Mouse (Mus musculus) bone marrow macrophage, adult 2 months (primary cell): ENCODE data around the gene Mkln1.

Source experiments
- CTCF ChIP-seq: IDR thresholded peaks from 2 replicates; pipeline ENCODE4 v1.5.1; 2012; ENCODE audit warnings: low read depth, mild to moderate bottlenecking, low read length, moderate library complexity
- POLR2A ChIP-seq: IDR thresholded peaks from 2 replicates; pipeline ENCODE4 v1.6.1; 2012; ENCODE audit warnings: mild to moderate bottlenecking, low read depth, low read length, borderline replicate concordance

GRCm38 (mm10) chr6:31544318-31544717 lies 145.8 kb downstream of the Mkln1 start:
- no peak for TF ChIP-seq CTCF
- TF ChIP-seq POLR2A: no peak
